Mouse (Mus musculus): ENCODE measurements around the gene Oaz1. TPM values are rescaled to one million over a fixed set of nuclear protein-coding genes. Genes with fewer than 3 reads are reported as not detected.

Oaz1 gene
- polyA plus RNA-seq, 1 experiment = 1,349 TPM

DNA sequence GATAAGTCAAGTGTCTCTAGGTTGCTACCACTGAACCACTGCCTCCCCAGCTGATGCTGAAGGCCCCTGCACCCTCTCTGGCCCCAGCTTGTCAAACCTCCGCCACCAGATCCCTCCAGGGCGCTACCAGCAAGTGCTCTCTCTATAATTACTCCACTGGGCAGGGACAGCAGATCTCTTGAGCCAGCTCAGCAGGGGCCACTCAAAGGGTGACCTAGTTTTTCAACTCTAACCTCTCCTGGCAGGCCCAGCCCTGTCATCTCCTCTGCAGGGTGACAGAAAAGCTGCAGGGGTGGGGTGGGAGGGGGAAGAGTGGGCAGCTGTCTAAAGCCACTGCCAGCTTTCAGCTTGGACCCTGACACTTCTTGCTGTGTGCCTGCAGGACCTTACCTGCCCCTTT, 11.4 kb downstream of the Oaz1 start:
- Histone ChIP-seq H3K27me3 (ENCODE audit: control insufficient read depth, insufficient read depth, insufficient read length) (peaks cover 10% of the 10 kb centered on the region), H3K4me3 (no peak overlapping the region), H3K79me2 (ENCODE audit: control insufficient read depth, insufficient read depth) (no peaks in the 10 kb centered on the region), H3ac (ENCODE audit: control insufficient read depth, insufficient read length) (no peak overlapping the region), H3K4me2 (ENCODE audit: low read depth) (no peak overlapping the region), H3K36me3 (ENCODE audit: control insufficient read depth, insufficient read depth) (no peaks in the 10 kb centered on the region)
- TF ChIP-seq TCF3 (IDR thresholded peaks at IDR 0.05; ENCODE audit: insufficient read length, low read depth) (no peak), MYOD1 (IDR thresholded peaks at IDR 0.05; ENCODE audit: control insufficient read depth in 1 of 3, insufficient read length in 2 of 3, low read depth in 2 of 3) (no peak), CEBPB (IDR thresholded peaks at IDR 0.05; ENCODE audit: insufficient read depth, poor library complexity, severe bottlenecking) (no peak), SRF (IDR thresholded peaks at IDR 0.05; ENCODE audit: control insufficient read depth, insufficient read length, low read depth) (no peak)

GRCm38 (mm10) chr10:80838346-80838912, 12.0 kb downstream of the Oaz1 start:
- H3K4me2 ChIP-seq (ENCODE audit: low read depth) = no peak overlapping the region
- H3K4me3 ChIP-seq = no peak overlapping the region
- no peak overlapping the region for H3ac ChIP-seq (ENCODE audit: control insufficient read depth, insufficient read length)
- TF ChIP-seq TCF12 (IDR thresholded peaks at IDR 0.05; ENCODE audit: insufficient read depth, poor library complexity, severe bottlenecking) (no peak), MYOD1 (IDR thresholded peaks at IDR 0.05; ENCODE audit: control insufficient read depth in 1 of 3, insufficient read length in 2 of 3, low read depth in 2 of 3) (peak in 2 of 3 experiments; percentile 2 to 57), MYOG (IDR thresholded peaks at IDR 0.05; ENCODE audit: control insufficient read depth in 1 of 3, insufficient read depth in 1 of 3, insufficient read length in 2 of 3, low read depth in 2 of 3) (no peak)
- no peaks in the 10 kb centered on the region for H3K79me2 ChIP-seq (ENCODE audit: control insufficient read depth, insufficient read depth)
- H3K27me3 ChIP-seq (ENCODE audit: control insufficient read depth, insufficient read depth, insufficient read length) = peaks cover 16% of the 10 kb centered on the region
- no peaks in the 10 kb centered on the region for H3K36me3 ChIP-seq (ENCODE audit: control insufficient read depth, insufficient read depth)

DNA sequence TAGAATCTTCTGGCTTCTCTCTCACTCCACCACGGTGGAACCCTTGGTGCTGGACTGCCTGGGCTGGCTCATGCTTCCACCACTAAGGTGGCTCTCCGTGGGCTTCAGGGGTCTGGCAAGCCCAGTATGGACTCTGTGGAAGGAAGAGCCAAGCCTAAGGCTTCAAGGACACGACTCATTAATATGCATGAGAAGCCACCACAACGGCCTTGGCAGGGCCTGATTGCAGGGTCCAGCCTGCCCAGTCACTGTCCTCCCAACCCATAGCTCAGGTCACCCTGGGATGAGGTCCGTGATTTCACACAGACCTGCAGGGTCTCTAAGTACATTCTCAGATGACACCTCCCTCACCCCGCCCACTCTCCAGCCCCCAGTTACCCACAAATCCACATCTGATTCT, 13.4 kb downstream of the Oaz1 start:
- H3K4me3 ChIP-seq = no peak overlapping the region
- no peak overlapping the region for H3ac ChIP-seq (ENCODE audit: control insufficient read depth, insufficient read length)
- TF ChIP-seq TCF3 (IDR thresholded peaks at IDR 0.05; ENCODE audit: insufficient read length, low read depth) = no peak
- TF ChIP-seq USF1 (IDR thresholded peaks at IDR 0.05; ENCODE audit: low read depth) = no peak
- TF ChIP-seq SRF (IDR thresholded peaks at IDR 0.05; ENCODE audit: control insufficient read depth, insufficient read length, low read depth) = no peak
- TF ChIP-seq MYOD1 (IDR thresholded peaks at IDR 0.05; ENCODE audit: control insufficient read depth in 1 of 3, insufficient read length in 2 of 3, low read depth in 2 of 3) = no peak
- TF ChIP-seq REST (IDR thresholded peaks at IDR 0.05; ENCODE audit: insufficient read depth, insufficient read length) = no peak
- no peak for TF ChIP-seq TCF12 (IDR thresholded peaks at IDR 0.05; ENCODE audit: insufficient read depth, poor library complexity, severe bottlenecking)
- no peak for TF ChIP-seq MAX (IDR thresholded peaks at IDR 0.05; ENCODE audit: low read depth)
- TF ChIP-seq MYOG (IDR thresholded peaks at IDR 0.05; ENCODE audit: control insufficient read depth in 1 of 3, insufficient read depth in 1 of 3, insufficient read length in 2 of 3, low read depth in 2 of 3) = no peak
- TF ChIP-seq CEBPB (IDR thresholded peaks at IDR 0.05; ENCODE audit: insufficient read depth, poor library complexity, severe bottlenecking) = no peak
- TF ChIP-seq E2F4 (IDR thresholded peaks at IDR 0.05; ENCODE audit: insufficient read depth) = no peak
- no peak for TF ChIP-seq POLR2AphosphoS2 (IDR thresholded peaks at IDR 0.05; ENCODE audit: insufficient read length, low read depth)
- H3K4me2 ChIP-seq (ENCODE audit: low read depth) = no peak overlapping the region
- H3K27me3 ChIP-seq (ENCODE audit: control insufficient read depth, insufficient read depth, insufficient read length) = peaks cover 31% of the 10 kb centered on the region
- H3K36me3 ChIP-seq (ENCODE audit: control insufficient read depth, insufficient read depth) = no peaks in the 10 kb centered on the region
- no peaks in the 10 kb centered on the region for H3K79me2 ChIP-seq (ENCODE audit: control insufficient read depth, insufficient read depth)

DNA sequence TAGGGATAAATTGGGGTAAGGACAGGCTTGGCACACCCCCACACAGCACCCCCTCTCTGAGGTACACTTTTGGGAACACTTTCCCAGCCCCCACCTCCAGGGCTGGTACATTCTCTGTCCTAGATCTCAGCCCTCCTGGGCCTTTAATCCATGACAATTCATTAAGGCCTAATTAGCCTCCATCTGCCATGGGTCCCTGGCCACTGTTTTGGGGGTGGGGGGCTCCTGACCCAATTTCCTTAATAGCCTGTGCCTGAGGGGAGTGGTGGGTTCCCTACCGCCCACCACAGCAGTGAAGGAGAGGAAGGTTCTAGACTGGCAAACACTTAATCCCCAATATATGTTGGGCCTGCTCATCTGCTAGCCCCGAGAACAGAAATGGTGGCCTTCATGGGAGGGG, 15.2 kb downstream of the Oaz1 start:
- Histone ChIP-seq H3K4me3 (no peak overlapping the region), H3K4me2 (ENCODE audit: low read depth) (no peak overlapping the region), H3K36me3 (ENCODE audit: control insufficient read depth, insufficient read depth) (no peaks in the 10 kb centered on the region), H3K79me2 (ENCODE audit: control insufficient read depth, insufficient read depth) (no peaks in the 10 kb centered on the region), H3ac (ENCODE audit: control insufficient read depth, insufficient read length) (no peak overlapping the region), H3K27me3 (ENCODE audit: control insufficient read depth, insufficient read depth, insufficient read length) (peaks cover 39% of the 10 kb centered on the region)
- TF ChIP-seq TCF3 (IDR thresholded peaks at IDR 0.05; ENCODE audit: insufficient read length, low read depth) (no peak), POLR2A (IDR thresholded peaks at IDR 0.05; ENCODE audit: insufficient read length, low read depth) (no peak), MYOD1 (IDR thresholded peaks at IDR 0.05; ENCODE audit: control insufficient read depth in 1 of 3, insufficient read length in 2 of 3, low read depth in 2 of 3) (no peak), MYOG (IDR thresholded peaks at IDR 0.05; ENCODE audit: control insufficient read depth in 1 of 3, insufficient read depth in 1 of 3, insufficient read length in 2 of 3, low read depth in 2 of 3) (no peak), TCF12 (IDR thresholded peaks at IDR 0.05; ENCODE audit: insufficient read depth, poor library complexity, severe bottlenecking) (no peak), USF1 (IDR thresholded peaks at IDR 0.05; ENCODE audit: low read depth) (no peak), E2F4 (IDR thresholded peaks at IDR 0.05; ENCODE audit: insufficient read depth) (no peak), CEBPB (IDR thresholded peaks at IDR 0.05; ENCODE audit: insufficient read depth, poor library complexity, severe bottlenecking) (no peak), MAX (IDR thresholded peaks at IDR 0.05; ENCODE audit: low read depth) (no peak), SRF (IDR thresholded peaks at IDR 0.05; ENCODE audit: control insufficient read depth, insufficient read length, low read depth) (no peak)

GRCm38 (mm10) chr10:80842334-80842733, 15.9 kb downstream of the Oaz1 start:
- H3K79me2 ChIP-seq (ENCODE audit: control insufficient read depth, insufficient read depth) = no peaks in the 10 kb centered on the region
- H3K27me3 ChIP-seq (ENCODE audit: control insufficient read depth, insufficient read depth, insufficient read length) = peaks cover 39% of the 10 kb centered on the region
- H3K4me3 ChIP-seq = no peak overlapping the region
- H3K4me2 ChIP-seq (ENCODE audit: low read depth) = no peak overlapping the region
- no peak overlapping the region for H3ac ChIP-seq (ENCODE audit: control insufficient read depth, insufficient read length)
- TF ChIP-seq TCF12 (IDR thresholded peaks at IDR 0.05; ENCODE audit: insufficient read depth, poor library complexity, severe bottlenecking) = no peak
- no peak for TF ChIP-seq SRF (IDR thresholded peaks at IDR 0.05; ENCODE audit: control insufficient read depth, insufficient read length, low read depth)
- TF ChIP-seq E2F4 (IDR thresholded peaks at IDR 0.05; ENCODE audit: insufficient read depth) = no peak
- no peak for TF ChIP-seq MAX (IDR thresholded peaks at IDR 0.05; ENCODE audit: low read depth)
- no peak for TF ChIP-seq CEBPB (IDR thresholded peaks at IDR 0.05; ENCODE audit: insufficient read depth, poor library complexity, severe bottlenecking)
- no peak for TF ChIP-seq MYOD1 (IDR thresholded peaks at IDR 0.05; ENCODE audit: control insufficient read depth in 1 of 3, insufficient read length in 2 of 3, low read depth in 2 of 3)
- TF ChIP-seq REST (IDR thresholded peaks at IDR 0.05; ENCODE audit: insufficient read depth, insufficient read length) = no peak
- no peak for TF ChIP-seq USF1 (IDR thresholded peaks at IDR 0.05; ENCODE audit: low read depth)
- TF ChIP-seq TCF3 (IDR thresholded peaks at IDR 0.05; ENCODE audit: insufficient read length, low read depth) = no peak
- no peak for TF ChIP-seq POLR2A (IDR thresholded peaks at IDR 0.05; ENCODE audit: insufficient read length, low read depth)
- no peak for TF ChIP-seq MYOG (IDR thresholded peaks at IDR 0.05; ENCODE audit: control insufficient read depth in 1 of 3, insufficient read depth in 1 of 3, insufficient read length in 2 of 3, low read depth in 2 of 3)
- no peak for TF ChIP-seq POLR2AphosphoS2 (IDR thresholded peaks at IDR 0.05; ENCODE audit: insufficient read length, low read depth)
- no peaks in the 10 kb centered on the region for H3K36me3 ChIP-seq (ENCODE audit: control insufficient read depth, insufficient read depth)

Measured in myocyte (in vitro differentiated cells).